Mouse (Mus musculus) neural tube, embryonic 11.5 days (tissue): ENCODE measurements at regions not wholly inside any gene's neighbourhood (a gene's known extent, or its start where the extent isn't known, plus 50 kb on each side); places are given as distances from the start of the nearest gene placed in this dataset.

Experiments used
- ATAC-seq: fragments of 200-750 bp; cut with Nextera tagmentation; 2 replicates; pipeline ENCODE4 v1.8.0; 2017; ENCODE audit warnings: moderate number of reproducible peaks, mild to moderate bottlenecking, moderate TSS enrichment, moderate library complexity; ENCODE audit not compliant: insufficient read depth, low FRiP score, low TSS enrichment
- DNase-seq: peaks from one replicate; pipeline ENCODE4 v3.0.0-alpha.2; 2015; ENCODE audit warnings: low spot score
- H3K27ac ChIP-seq: fragments of 300-500 bp; sonication (generic); 2 replicates; pipeline ENCODE4 v1.5.1; 2014; ENCODE audit warnings: low read depth, mild to moderate bottlenecking, low read length
- H3K27me3 ChIP-seq: fragments of 300-500 bp; sonication (generic); 2 replicates; pipeline ENCODE4 v1.6.1; 2014; ENCODE audit warnings: mild to moderate bottlenecking, low read length, mixed read lengths; ENCODE audit not compliant: control insufficient read depth, insufficient read depth
- H3K36me3 ChIP-seq: fragments of 300-500 bp; sonication (generic); 2 replicates; pipeline ENCODE4 v1.6.1; 2014; ENCODE audit warnings: mild to moderate bottlenecking, low read length, moderate library complexity, mixed read lengths; ENCODE audit not compliant: control insufficient read depth, insufficient read depth
- H3K4me1 ChIP-seq: fragments of 300-500 bp; sonication (generic); 2 replicates; pipeline ENCODE4 v1.6.1; 2014; ENCODE audit warnings: low read length, mixed read lengths; ENCODE audit not compliant: control insufficient read depth, insufficient read depth
- H3K4me2 ChIP-seq: fragments of 300-500 bp; sonication (generic); 2 replicates; pipeline ENCODE4 v1.6.1; 2014; ENCODE audit warnings: low read depth, mild to moderate bottlenecking, moderate library complexity
- H3K4me3 ChIP-seq: fragments of 300-500 bp; sonication (generic); 2 replicates; pipeline ENCODE4 v1.5.1; 2014; ENCODE audit warnings: low read depth, low read length
- H3K9ac ChIP-seq: fragments of 300-500 bp; sonication (generic); 2 replicates; pipeline ENCODE4 v1.6.1; 2014; ENCODE audit warnings: mild to moderate bottlenecking, low read length
- H3K9me3 ChIP-seq: fragments of 300-500 bp; sonication (generic); 2 replicates; pipeline ENCODE4 v1.6.1; 2016; ENCODE audit warnings: low read length; ENCODE audit not compliant: control insufficient read depth
- WGBS: fragments of 180-500 bp; shearing (Covaris S2); extraction: QIAGEN DNeasy Blood & Tissue Kit; methylation state at CpG from one replicate; pipeline ENCODE4 v1.1.7; 2014; 5-methylcytosine and 5-hydroxymethylcytosine counted together

DNA sequence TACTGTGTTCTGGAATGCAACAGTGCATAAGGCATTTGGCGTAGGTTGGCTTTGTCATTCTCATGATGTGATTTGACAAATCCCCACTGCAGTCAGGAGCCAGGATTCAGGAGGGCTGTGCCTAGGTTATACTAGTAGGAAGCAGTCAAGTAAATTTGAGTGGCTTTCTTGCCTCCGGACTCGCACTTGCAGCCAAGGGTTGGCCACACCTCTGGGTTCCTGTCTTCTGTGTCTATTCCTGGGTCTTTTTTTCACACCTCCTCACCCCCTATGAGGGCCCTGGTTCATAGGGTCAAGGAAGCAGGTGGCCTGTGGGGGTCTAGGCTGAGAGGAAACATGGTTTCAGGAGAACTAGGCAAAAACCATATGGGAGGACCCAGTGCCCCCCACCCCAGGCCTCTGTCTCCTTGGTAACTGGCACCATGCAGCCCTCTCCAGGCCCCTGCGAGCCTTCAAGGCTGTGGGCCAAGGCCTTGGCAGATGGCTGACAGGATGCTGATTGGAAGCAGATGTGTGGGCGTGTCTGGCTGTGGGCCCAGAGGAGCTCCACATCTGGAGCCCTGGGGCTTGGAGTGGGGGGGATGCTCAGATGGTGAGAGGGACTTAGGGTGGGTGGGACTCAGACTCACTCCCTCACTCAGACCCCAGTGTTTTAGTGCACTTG lies 195.7 kb downstream of the Rgs3 start:
- Histone ChIP-seq H3K27ac (no peak overlapping the region), H3K9me3 (no peaks in the 10 kb centered on the region)

DNA sequence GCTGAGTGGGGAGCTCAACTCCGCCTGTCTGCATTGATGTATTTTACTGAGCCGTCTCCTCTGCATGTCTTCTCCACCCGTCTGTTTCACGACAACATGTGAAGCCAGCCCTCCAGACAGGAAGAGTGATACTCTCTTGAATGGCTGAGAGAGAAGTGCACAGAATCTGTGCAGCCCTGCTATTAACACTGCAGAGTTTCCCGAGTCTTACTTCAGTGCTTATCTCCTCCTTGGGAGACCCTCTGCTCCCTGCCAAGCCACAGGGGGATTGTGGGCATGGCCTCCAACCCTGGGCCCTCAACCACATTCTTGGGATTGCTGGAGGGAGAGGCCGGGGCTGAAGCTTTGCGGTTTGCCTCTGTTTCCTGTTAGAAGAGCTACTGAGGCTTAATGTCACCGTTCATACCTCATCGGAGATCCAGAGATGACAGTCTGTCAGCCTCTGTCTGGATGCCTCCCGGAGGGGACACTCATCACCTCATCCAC lies 197.1 kb downstream of the Rgs3 start:
- no peak overlapping the region for H3K4me3 ChIP-seq
- H3K4me1 ChIP-seq: peaks cover 3% of the 10 kb centered on the region; the same call in 1 of the 2 replicates
- no peaks in the 10 kb centered on the region for H3K27me3 ChIP-seq
- no peak for ATAC-seq
- no peaks in the 10 kb centered on the region for H3K36me3 ChIP-seq
- 59% methylated on average over 10 of the region's 10 CpGs for WGBS
- no peak overlapping the region for H3K4me2 ChIP-seq
- H3K27ac ChIP-seq: no peak overlapping the region
- no peak for DNase-seq
- H3K9me3 ChIP-seq: no peaks in the 10 kb centered on the region
- no peak overlapping the region for H3K9ac ChIP-seq

More for the DNA sequence above, 195.7 kb downstream of the Rgs3 start:
- Histone ChIP-seq H3K4me1 (peaks cover 3% of the 10 kb centered on the region; the same call in 1 of the 2 replicates), H3K4me3 (no peak overlapping the region), H3K27me3 (no peaks in the 10 kb centered on the region), H3K36me3 (no peaks in the 10 kb centered on the region), H3K4me2 (no peak overlapping the region), H3K9ac (no peak overlapping the region)
- WGBS: 61% methylated on average over 5 of the region's 5 CpGs
- no peak for ATAC-seq
- peak; percentile 57 for DNase-seq

DNA sequence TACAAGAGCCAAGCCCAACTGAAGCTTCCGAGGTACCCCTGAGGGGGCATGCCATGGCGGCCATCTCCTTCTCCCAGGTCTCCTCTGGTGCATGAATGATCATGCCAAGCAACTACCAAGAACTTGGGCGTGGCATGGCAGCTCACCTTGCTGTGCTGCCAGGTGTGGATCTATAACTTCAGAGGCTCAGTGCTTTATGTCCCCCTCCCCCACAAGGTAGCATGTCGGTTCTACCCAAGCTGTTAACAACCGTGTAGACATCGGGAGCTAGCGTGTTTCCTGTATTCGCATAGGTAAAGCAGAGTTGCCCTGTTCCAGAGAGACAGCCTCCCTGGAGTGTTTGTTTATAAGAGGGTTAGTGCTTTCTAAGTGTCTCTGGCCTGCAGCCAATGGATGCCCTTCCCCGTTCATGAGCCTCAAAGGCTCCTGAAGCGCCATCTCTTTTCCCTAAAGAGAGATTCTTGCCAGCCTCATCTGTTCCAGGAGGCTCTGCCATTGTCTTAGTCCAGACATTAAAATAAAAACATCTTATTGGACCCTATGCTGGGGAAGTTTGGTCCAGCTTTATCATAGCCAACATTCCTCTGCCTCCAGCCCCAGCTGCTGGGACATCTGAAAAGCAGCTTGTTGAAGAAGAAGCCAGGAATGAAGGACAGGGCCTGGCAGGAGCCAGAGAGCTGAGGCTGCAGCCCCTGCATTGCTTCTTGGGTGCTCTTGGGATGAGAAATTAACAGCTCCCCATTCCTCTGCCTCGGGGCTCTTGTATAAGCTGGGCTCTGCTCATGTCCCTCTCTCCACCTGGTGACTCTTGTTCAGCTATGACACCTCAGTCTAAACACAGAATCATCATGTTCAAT lies 201.3 kb downstream of the Rgs3 start:
- ATAC-seq (no peak), DNase-seq (no peak)
- Histone ChIP-seq H3K9me3 (no peaks in the 10 kb centered on the region), H3K9ac (no peak overlapping the region), H3K4me2 (no peak overlapping the region), H3K27me3 (no peaks in the 10 kb centered on the region), H3K36me3 (no peaks in the 10 kb centered on the region), H3K4me3 (no peak overlapping the region), H3K27ac (no peak overlapping the region), H3K4me1 (no peaks in the 10 kb centered on the region)
- WGBS: 79% methylated on average over 11 of the region's 11 CpGs

DNA sequence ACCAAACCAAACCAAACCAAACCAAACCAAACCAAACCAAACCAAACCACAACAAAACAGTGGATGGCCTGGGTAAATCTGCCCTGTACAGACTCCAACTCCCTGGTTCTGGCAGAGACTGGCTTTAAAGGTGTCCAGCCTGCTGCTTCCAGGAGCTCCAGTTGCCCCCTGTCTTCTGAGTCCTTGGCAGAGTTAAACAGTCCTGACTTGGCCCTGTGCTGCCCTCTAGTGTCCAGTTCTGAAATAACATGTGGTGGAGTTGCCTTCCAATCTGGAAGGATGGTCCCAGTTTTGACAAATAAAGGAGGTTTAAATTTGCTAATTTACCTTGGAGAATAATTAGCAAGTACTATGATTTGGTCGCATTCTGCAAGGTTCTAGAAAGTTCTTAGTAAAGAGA lies 202.0 kb downstream of the Rgs3 start:
- DNase-seq: peak; percentile 68
- WGBS: 0% methylated on average over 1 of the region's 1 CpGs

DNA sequence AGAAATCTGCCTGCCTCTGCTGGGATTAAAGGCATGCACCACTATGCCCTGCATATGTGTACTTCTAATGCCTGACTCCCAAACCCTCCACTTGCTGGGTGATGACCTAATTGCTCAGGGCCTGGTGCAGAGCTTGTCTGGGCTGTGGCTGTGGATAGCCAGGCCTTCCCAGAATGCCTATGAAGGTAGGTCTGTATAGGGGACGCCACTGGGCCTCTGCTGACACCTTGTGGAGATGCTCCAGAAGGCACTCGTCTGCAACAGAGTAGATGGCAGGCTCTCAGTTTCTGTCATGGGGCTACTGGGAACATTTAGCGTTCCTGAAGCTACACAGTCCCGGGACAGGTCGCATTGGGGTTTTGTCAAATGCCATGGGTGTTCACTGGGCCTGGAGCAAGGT lies 201.4 kb upstream of the Zfp618 start:
- H3K27ac ChIP-seq: no peak overlapping the region
- WGBS: 21% methylated on average over 5 of the region's 5 CpGs
- H3K4me1 ChIP-seq: no peaks in the 10 kb centered on the region
- H3K36me3 ChIP-seq: no peaks in the 10 kb centered on the region
- H3K9ac ChIP-seq: no peak overlapping the region
- no peaks in the 10 kb centered on the region for H3K27me3 ChIP-seq
- DNase-seq: peak; percentile 83
- H3K4me2 ChIP-seq: no peak overlapping the region
- no peaks in the 10 kb centered on the region for H3K9me3 ChIP-seq
- ATAC-seq: peak; percentile 90
- H3K4me3 ChIP-seq: no peak overlapping the region

More for the DNA sequence above, 202.0 kb downstream of the Rgs3 start:
- no peaks in the 10 kb centered on the region for H3K9me3 ChIP-seq
- ATAC-seq: peak; percentile 58; the same call in 1 of the 2 replicates
- no peak overlapping the region for H3K27ac ChIP-seq
- H3K4me2 ChIP-seq: no peak overlapping the region
- no peaks in the 10 kb centered on the region for H3K27me3 ChIP-seq
- no peaks in the 10 kb centered on the region for H3K4me1 ChIP-seq
- H3K4me3 ChIP-seq: no peak overlapping the region
- no peak overlapping the region for H3K9ac ChIP-seq
- no peaks in the 10 kb centered on the region for H3K36me3 ChIP-seq

DNA sequence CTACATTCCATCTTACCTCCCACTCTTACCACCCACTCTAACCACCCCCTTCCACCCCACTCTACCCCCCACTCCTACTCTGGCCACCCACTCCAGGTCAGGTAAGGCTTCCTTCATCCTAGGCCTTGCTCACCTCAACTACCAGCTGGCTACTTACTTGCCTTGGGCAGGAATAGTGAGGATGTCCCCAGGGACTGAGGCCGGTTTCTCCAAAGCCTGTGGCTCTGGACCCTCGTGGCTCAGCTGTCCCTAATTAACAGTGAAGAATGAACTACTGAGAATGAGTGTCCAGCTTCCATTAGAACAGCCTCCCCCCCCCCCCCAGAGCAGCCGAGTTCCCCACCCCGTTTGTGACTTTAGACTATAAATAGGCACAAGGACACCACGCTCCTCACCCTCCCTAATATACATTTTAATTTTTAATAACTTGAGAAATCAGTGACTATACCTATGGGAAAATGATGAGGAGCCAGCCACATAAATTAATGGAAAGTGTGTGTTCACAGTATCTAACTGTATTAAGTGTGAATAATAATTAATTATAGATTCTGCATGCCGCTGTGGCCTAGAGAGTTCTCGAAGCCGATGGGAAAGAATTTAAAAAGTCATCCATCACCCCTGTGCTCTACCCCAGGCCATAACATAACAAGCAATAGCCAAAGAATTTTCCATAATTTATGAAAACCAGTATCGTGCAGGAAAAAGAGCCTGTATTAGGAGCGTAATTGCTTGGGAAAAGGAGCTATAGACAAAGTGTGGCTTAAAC lies 195.7 kb upstream of the Zfp618 start:
- Histone ChIP-seq H3K9me3 (no peaks in the 10 kb centered on the region), H3K27ac (no peak overlapping the region), H3K4me2 (no peak overlapping the region), H3K4me3 (no peak overlapping the region), H3K4me1 (no peaks in the 10 kb centered on the region), H3K27me3 (no peaks in the 10 kb centered on the region), H3K36me3 (no peaks in the 10 kb centered on the region), H3K9ac (no peak overlapping the region)
- DNase-seq: no peak
- no peak for ATAC-seq
- 75% methylated on average over 10 of the region's 10 CpGs for WGBS

DNA sequence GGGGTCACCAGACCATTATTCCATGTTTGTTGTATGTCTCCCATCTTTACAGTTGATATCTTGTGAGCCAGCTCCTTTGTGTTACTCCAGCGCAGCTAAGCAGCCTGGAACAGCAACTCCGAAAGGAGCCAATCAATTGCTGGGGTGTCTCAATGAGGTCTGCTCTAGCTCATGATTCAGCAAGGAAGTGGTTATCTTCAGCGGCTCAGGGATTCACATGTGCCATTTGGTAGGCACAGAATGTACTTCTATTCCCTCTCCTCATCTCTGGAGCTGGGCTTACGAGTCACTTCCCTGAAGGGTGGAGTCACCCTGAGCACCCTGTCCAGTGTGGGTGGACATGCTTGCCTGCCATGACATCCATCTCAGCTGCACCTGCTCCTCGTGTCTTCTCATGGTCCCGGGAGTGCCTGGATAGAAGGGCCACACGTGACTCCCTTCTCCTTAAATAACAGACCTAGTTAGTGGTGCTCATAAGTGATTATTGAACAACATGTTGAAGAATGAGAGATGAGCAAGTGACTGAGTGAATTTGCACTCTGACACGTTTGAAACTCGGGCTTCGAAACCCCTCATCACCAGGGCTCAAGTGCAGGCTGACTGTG lies 190.3 kb upstream of the Zfp618 start:
- H3K4me3 ChIP-seq: no peak overlapping the region
- no peaks in the 10 kb centered on the region for H3K4me1 ChIP-seq
- WGBS: 90% methylated on average over 10 of the region's 10 CpGs
- H3K9me3 ChIP-seq: no peaks in the 10 kb centered on the region
- no peak overlapping the region for H3K4me2 ChIP-seq
- no peaks in the 10 kb centered on the region for H3K27me3 ChIP-seq
- H3K36me3 ChIP-seq: no peaks in the 10 kb centered on the region
- H3K9ac ChIP-seq: no peak overlapping the region
- ATAC-seq (no peak), DNase-seq (no peak)
- H3K27ac ChIP-seq: no peak overlapping the region

DNA sequence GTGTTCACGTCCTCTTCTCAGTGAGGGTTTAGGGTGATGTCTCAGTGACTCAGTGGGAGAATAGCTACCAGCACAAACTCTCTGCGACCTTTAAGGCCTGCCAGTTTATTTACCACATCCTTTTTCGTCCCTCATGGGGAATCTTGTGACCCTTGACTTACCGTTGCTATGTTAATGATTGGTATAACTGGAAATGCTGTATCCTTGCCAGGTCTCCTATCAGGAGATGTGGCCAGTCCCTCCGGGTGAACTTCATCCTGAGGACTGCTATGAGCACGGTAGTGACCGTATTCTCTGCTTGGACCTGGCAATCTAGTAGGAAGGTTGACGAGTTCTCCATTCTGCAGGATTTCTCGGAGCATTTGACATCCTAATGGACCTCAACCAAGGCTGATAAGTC lies 188.5 kb upstream of the Zfp618 start:
- Histone ChIP-seq H3K27ac (no peak overlapping the region), H3K4me3 (no peak overlapping the region), H3K9ac (no peak overlapping the region), H3K9me3 (no peaks in the 10 kb centered on the region), H3K4me2 (no peak overlapping the region), H3K4me1 (no peaks in the 10 kb centered on the region), H3K36me3 (no peaks in the 10 kb centered on the region), H3K27me3 (no peaks in the 10 kb centered on the region)
- ATAC-seq (no peak), DNase-seq (no peak)
- WGBS: 85% methylated on average over 9 of the region's 9 CpGs
